Mouse (Mus musculus): ENCODE measurements around the gene Soat2. TPM values are rescaled to one million over a fixed set of nuclear protein-coding genes. Genes with fewer than 3 reads are reported as not detected.

The Soat2 gene
- polyA plus RNA-seq, 1 experiment from 2014 or later = 5.4 TPM

Other genes starting within 250 kb of the Soat2 start
- 2,205 and 3,875 TPM in 2 replicates for gene Krt4, start 225.8 kb upstream of the Soat2 start, polyA plus RNA-seq (2015; fragmentation: Nextera tagmentation; extraction: Ambion mirVana)
- 1.9 and 2.0 TPM in 2 replicates for gene Krt79, start 210.2 kb upstream of the Soat2 start, polyA plus RNA-seq (2015; fragmentation: Nextera tagmentation; extraction: Ambion mirVana)
- 23.6 and 43.1 TPM in 2 replicates for gene Krt78, start 196.2 kb upstream of the Soat2 start, polyA plus RNA-seq (2015; fragmentation: Nextera tagmentation; extraction: Ambion mirVana)
- gene Krt8, start 146.0 kb upstream of the Soat2 start, polyA plus RNA-seq (2015; fragmentation: Nextera tagmentation; extraction: Ambion mirVana) = 1,152 and 1,422 TPM in 2 replicates
- gene Krt18, start 122.3 kb upstream of the Soat2 start, polyA plus RNA-seq (2015; fragmentation: Nextera tagmentation; extraction: Ambion mirVana) = 550 and 609 TPM in 2 replicates
- gene Eif4b, start 76.8 kb upstream of the Soat2 start, polyA plus RNA-seq (2015; fragmentation: Nextera tagmentation; extraction: Ambion mirVana) = 108 and 122 TPM in 2 replicates
- 41.2 and 43.0 TPM in 2 replicates for gene Tns2, start 50.1 kb upstream of the Soat2 start, polyA plus RNA-seq (2015; fragmentation: Nextera tagmentation; extraction: Ambion mirVana)
- gene Spryd3, start 14.3 kb upstream of the Soat2 start, polyA plus RNA-seq (2015; fragmentation: Nextera tagmentation; extraction: Ambion mirVana) = 29.2 and 35.0 TPM in 2 replicates
- gene Igfbp6, start 6.2 kb upstream of the Soat2 start, polyA plus RNA-seq (2015; fragmentation: Nextera tagmentation; extraction: Ambion mirVana) = 18.5 and 21.2 TPM in 2 replicates
- gene Zfp740, start 52.7 kb downstream of the Soat2 start, polyA plus RNA-seq (2015; fragmentation: Nextera tagmentation; extraction: Ambion mirVana) = 46.0 and 49.6 TPM in 2 replicates
- 47.3 and 50.9 TPM in 2 replicates for gene Csad, start 54.2 kb downstream of the Soat2 start, polyA plus RNA-seq (2015; fragmentation: Nextera tagmentation; extraction: Ambion mirVana)
- gene Itgb7, start 81.4 kb downstream of the Soat2 start, polyA plus RNA-seq (2015; fragmentation: Nextera tagmentation; extraction: Ambion mirVana) = 5.6 and 6.3 TPM in 2 replicates
- gene Rarg, start 107.0 kb downstream of the Soat2 start, polyA plus RNA-seq (2015; fragmentation: Nextera tagmentation; extraction: Ambion mirVana) = 41.2 and 48.6 TPM in 2 replicates
- 0.16 and 0.28 TPM in 2 replicates for gene Gm9918, start 120.0 kb downstream of the Soat2 start, polyA plus RNA-seq (2015; fragmentation: Nextera tagmentation; extraction: Ambion mirVana)
- 71.5 and 83.5 TPM in 2 replicates for gene Mfsd5, start 128.9 kb downstream of the Soat2 start, polyA plus RNA-seq (2015; fragmentation: Nextera tagmentation; extraction: Ambion mirVana)
- gene Espl1, start 145.7 kb downstream of the Soat2 start, polyA plus RNA-seq (2015; fragmentation: Nextera tagmentation; extraction: Ambion mirVana) = 17.9 and 21.9 TPM in 2 replicates
- 305 and 321 TPM in 2 replicates for gene Pfdn5, start 175.6 kb downstream of the Soat2 start, polyA plus RNA-seq (2015; fragmentation: Nextera tagmentation; extraction: Ambion mirVana)
- 80.7 and 81.8 TPM in 2 replicates for gene Myg1, start 181.2 kb downstream of the Soat2 start, polyA plus RNA-seq (2015; fragmentation: Nextera tagmentation; extraction: Ambion mirVana)
- gene Aaas, start 200.2 kb downstream of the Soat2 start, polyA plus RNA-seq (2015; fragmentation: Nextera tagmentation; extraction: Ambion mirVana) = 55.4 and 57.0 TPM in 2 replicates
- 1.3 TPM in 2 replicates for gene Sp7, start 216.7 kb downstream of the Soat2 start, polyA plus RNA-seq (2015; fragmentation: Nextera tagmentation; extraction: Ambion mirVana)